7 mouse cellular contexts compared by ENCODE assay signal in the genomic region with DNA sequence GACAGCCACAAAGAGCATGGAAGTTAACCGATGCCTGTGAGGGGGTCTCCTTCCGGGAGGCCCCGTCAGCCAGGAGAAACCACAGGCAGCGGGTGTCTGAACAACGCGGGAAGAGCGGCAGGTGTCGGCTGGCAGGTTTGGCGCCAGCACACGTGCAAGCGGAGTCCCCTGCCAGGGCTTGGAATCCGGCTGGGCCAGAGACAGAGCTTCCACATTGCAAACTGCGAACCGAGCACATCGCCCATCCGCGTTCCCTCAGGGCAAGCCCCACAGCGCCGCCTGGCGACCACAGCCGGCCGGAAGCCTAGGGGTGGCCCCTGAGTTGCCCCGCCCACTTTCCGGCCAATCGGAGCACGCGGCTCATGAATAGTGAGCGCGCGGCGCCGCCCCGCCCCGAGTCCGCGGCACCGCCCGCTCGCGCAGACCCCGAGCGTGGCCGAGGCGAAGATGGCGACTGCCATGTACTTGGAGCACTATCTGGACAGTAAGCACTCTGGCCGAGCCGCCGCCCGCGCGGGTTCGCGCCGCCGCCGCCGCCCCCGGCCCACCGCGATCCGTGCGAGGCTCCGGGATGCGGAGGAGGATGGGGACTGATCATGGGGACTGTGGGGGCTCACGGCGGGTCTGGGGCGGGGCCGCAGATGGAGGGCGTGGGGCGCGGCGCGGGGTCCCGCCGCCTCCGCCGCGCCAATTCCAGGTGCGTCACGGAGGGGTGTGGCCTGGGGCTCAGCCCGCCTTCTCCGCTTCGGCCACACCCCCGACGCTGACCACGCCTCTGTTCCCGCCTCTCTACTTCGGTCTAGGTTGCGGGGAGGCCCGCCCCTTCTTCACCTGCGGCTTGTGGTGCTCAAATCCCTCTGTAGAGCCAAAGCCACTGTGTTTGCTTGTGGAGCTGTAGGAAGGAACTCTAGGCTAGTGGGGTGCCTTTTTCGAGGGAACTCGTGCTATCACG. TPM values are rescaled to one million over a fixed set of nuclear protein-coding genes. Genes with fewer than 3 reads are reported as not detected.
DNase-seq lines count a peak whose midpoint lies in the region; ATAC-seq and TF ChIP-seq lines count a peak whose summit lies in the region.

A gene (plus strand): TSS at position 410 of the 952 bp plus-strand sequence.

- intact Hi-C loops in left cerebral cortex, postnatal 4 days (cut with DNase I), result no loop called here

- peak; percentile 99 for TF ChIP-seq CTCF in intestine, postnatal 0 days (IDR thresholded peaks at IDR 0.05; ENCODE audit: low read depth)
- peak; percentile 93 for TF ChIP-seq CTCF in small intestine, adult 2 months (IDR thresholded peaks at IDR 0.05; ENCODE audit: extremely low read depth, insufficient read length, insufficient replicate concordance, low read depth, low read length)

- TF ChIP-seq POLR2A in small intestine, adult 2 months (IDR thresholded peaks at IDR 0.05; ENCODE audit: low read depth, low read length), result peak; percentile 67

- H3K4me3 ChIP-seq in intestine, postnatal 0 days (ENCODE audit: low read depth, low read length), result peak within 1 kb of the TSS; percentile 80
- H3K4me3 ChIP-seq in midbrain, embryonic 12.5 days, result peak within 1 kb of the TSS; percentile 86
- peak within 1 kb of the TSS; percentile 96 for H3K4me3 ChIP-seq in small intestine, adult 2 months (ENCODE audit: low read depth, low read length)

- H3K27ac ChIP-seq in intestine, postnatal 0 days (ENCODE audit: low read depth, low read length), result peak within 1 kb of the TSS; percentile 98
- H3K27ac ChIP-seq in midbrain, embryonic 12.5 days (replicated peaks), result peak within 1 kb of the TSS; percentile 96
- peak within 1 kb of the TSS; percentile 97 for H3K27ac ChIP-seq in small intestine, adult 2 months (ENCODE audit: insufficient read depth, low read depth, low read length)

- peak within 1 kb of the TSS; percentile 93 for H3K4me2 ChIP-seq in intestine, postnatal 0 days (replicated peaks; ENCODE audit: low read depth)
- H3K4me2 ChIP-seq in midbrain, embryonic 12.5 days (replicated peaks), result peak within 1 kb of the TSS; percentile 79

- WGBS in intestine, postnatal 0 days, result under 1% methylated on average over 93 of the region's 94 CpGs
- WGBS in midbrain, embryonic 12.5 days, result under 1% methylated on average over 92 of the region's 94 CpGs
- WGBS in small intestine, adult 2 months, result under 1% methylated on average over 81 of the region's 94 CpGs

- H3K36me3 ChIP-seq in intestine, postnatal 0 days (ENCODE audit: control insufficient read depth, insufficient read depth), result peaks cover 34% of the 10 kb centered on the region
- peaks cover 39% of the 10 kb centered on the region for H3K36me3 ChIP-seq in midbrain, embryonic 12.5 days
- peaks cover 18% of the 10 kb centered on the region for H3K36me3 ChIP-seq in small intestine, adult 2 months (ENCODE audit: control insufficient read depth, insufficient read depth, low read length)

- DNase-seq in adrenal gland, adult 2 months, result peak; percentile 99
- peak; percentile 97 for DNase-seq in embryo, embryonic 11.5 days (ENCODE audit: low read depth, low spot score)
- DNase-seq in gastrocnemius, postnatal 4 days (ENCODE audit: low spot score in 2 of 2), result peak; percentile 100
- DNase-seq in left cerebral cortex, postnatal 4 days, result peak; percentile 100

- peaks cover 11% of the 10 kb centered on the region; the same call in 1 of the 2 replicates for H3K4me1 ChIP-seq in intestine, postnatal 0 days (replicated peaks; ENCODE audit: control insufficient read depth, insufficient read depth, low read length)
- H3K4me1 ChIP-seq in midbrain, embryonic 12.5 days, result peaks cover 32% of the 10 kb centered on the region
- peaks cover 14% of the 10 kb centered on the region; the same call in 1 of the 2 replicates for H3K4me1 ChIP-seq in small intestine, adult 2 months (ENCODE audit: control insufficient read depth, insufficient read depth, insufficient read length, low read length)

- peak; percentile 95 for ATAC-seq in intestine, postnatal 0 days
- ATAC-seq in midbrain, embryonic 12.5 days (ENCODE audit: low FRiP score, low read depth), result peak; percentile 92

- no peaks in the 10 kb centered on the region for H3K27me3 ChIP-seq in intestine, postnatal 0 days (replicated peaks; ENCODE audit: control insufficient read depth, insufficient read depth, low read length)
- no peaks in the 10 kb centered on the region for H3K27me3 ChIP-seq in midbrain, embryonic 12.5 days
- no peaks in the 10 kb centered on the region for H3K27me3 ChIP-seq in small intestine, adult 2 months (ENCODE audit: control insufficient read depth, insufficient read depth, low read length)

- no peaks in the 10 kb centered on the region for H3K9me3 ChIP-seq in intestine, postnatal 0 days (ENCODE audit: control insufficient read depth)
- no peaks in the 10 kb centered on the region for H3K9me3 ChIP-seq in midbrain, embryonic 12.5 days

- H3K9ac ChIP-seq in intestine, postnatal 0 days (ENCODE audit: low read depth, low read length), result peak within 1 kb of the TSS; percentile 77
- H3K9ac ChIP-seq in midbrain, embryonic 12.5 days (replicated peaks), result peak within 1 kb of the TSS; percentile 78

RNA-seq across cellular contexts. Expression of the gene that starts here (rescaled TPM):
- 10 to 100 TPM; 14.8 to 19.1 TPM for total RNA-seq in adrenal gland, adult 2 months (2021)
- 4.3 and 4.6 TPM in 2 replicates for polyA plus RNA-seq in adrenal gland, adult 2 months (2012; rRNA removed)
- 1 to 10 TPM; 6.5 to 7.9 TPM for total RNA-seq in gastrocnemius, postnatal 4 days (2021)
- 6.0 and 7.2 TPM in 2 replicates for polyA plus RNA-seq in intestine, postnatal 0 days (2015; fragmentation: Nextera tagmentation; extraction: Ambion mirVana)
- total RNA-seq in left cerebral cortex, postnatal 4 days (2021), result 10 to 100 TPM in 1 of 2 experiments, 1 to 10 TPM in 1; 8.1 to 11.3 TPM
- polyA plus RNA-seq in midbrain, embryonic 12.5 days (2016; fragmentation: Nextera tagmentation; extraction: Ambion mirVana), result 17.0 and 19.2 TPM in 2 replicates
- polyA plus RNA-seq in small intestine, adult 2 months (2012; rRNA removed), result 1.4 and 2.9 TPM in 2 replicates

Comparison
In these comparisons a context has a peak if more than half of its experiments do, and no peak if none do; other contexts are left out.
1. Peak in every context shown above with its lines: DNase-seq, ATAC-seq, H3K4me3 ChIP-seq and H3K27ac ChIP-seq.